Mouse (Mus musculus): Measurements from ENCODE around the gene Cers5. TPM values are rescaled to one million over a fixed set of nuclear protein-coding genes. Genes with fewer than 3 reads are reported as not detected.
"Not testable (repeated sequence)": the region's sequence is repeated elsewhere in the genome, so short reads cannot be mapped to it uniquely, and the experiment has no call there.

Gene Cers5
- polyA plus RNA-seq, 1 experiment, result 101 TPM

GRCm38 (mm10) chr15:99729056-99729783 lies 43.5 kb downstream of the Cers5 start:
- Histone ChIP-seq H3K79me3 (ENCODE audit: low read depth) (peaks cover 20% of the 10 kb centered on the region), H3K36me3 (ENCODE audit: control insufficient read depth, insufficient read depth) (peaks cover 48% of the 10 kb centered on the region), H3K27me3 (ENCODE audit: control insufficient read depth, insufficient read depth, insufficient read length) (no peaks in the 10 kb centered on the region), H3K4me3 (ENCODE audit: insufficient read depth, poor library complexity, severe bottlenecking) (no peak overlapping the region), H3ac (ENCODE audit: control insufficient read depth, insufficient read length, low read depth) (no peak overlapping the region), H3K79me2 (ENCODE audit: control insufficient read depth, insufficient read depth) (peaks cover 32% of the 10 kb centered on the region)
- TF ChIP-seq CTCF (IDR thresholded peaks at IDR 0.05; ENCODE audit: control insufficient read depth, insufficient read depth, insufficient read length) (no peak), FOSL1 (IDR thresholded peaks at IDR 0.05; ENCODE audit: insufficient read depth, low read length, poor library complexity, severe bottlenecking) (no peak), CEBPB (IDR thresholded peaks at IDR 0.05; ENCODE audit: low read depth) (no peak), MYOG (IDR thresholded peaks at IDR 0.05; ENCODE audit: control insufficient read depth, extremely low read depth, insufficient read length) (no peak), USF1 (IDR thresholded peaks at IDR 0.05; ENCODE audit: low read depth) (no peak), MYOD1 (IDR thresholded peaks at IDR 0.05; ENCODE audit: control insufficient read depth, insufficient read length, low read depth) (no peak), MAX (IDR thresholded peaks at IDR 0.05) (no peak)

- Histone ChIP-seq H3K79me2 (ENCODE audit: control insufficient read depth, insufficient read depth) (peaks cover 32% of the 10 kb centered on the region), H3K27me3 (ENCODE audit: control insufficient read depth, insufficient read depth, insufficient read length) (no peaks in the 10 kb centered on the region), H3K79me3 (ENCODE audit: low read depth) (peaks cover 20% of the 10 kb centered on the region), H3K4me3 (ENCODE audit: insufficient read depth, poor library complexity, severe bottlenecking) (no peak overlapping the region), H3K36me3 (ENCODE audit: control insufficient read depth, insufficient read depth) (peaks cover 39% of the 10 kb centered on the region), H3ac (ENCODE audit: control insufficient read depth, insufficient read length, low read depth) (no peak overlapping the region)
- TF ChIP-seq USF1 (IDR thresholded peaks at IDR 0.05; ENCODE audit: low read depth), result no peak
- no peak for TF ChIP-seq MYOG (IDR thresholded peaks at IDR 0.05; ENCODE audit: control insufficient read depth, extremely low read depth, insufficient read length)
- TF ChIP-seq FOSL1 (IDR thresholded peaks at IDR 0.05; ENCODE audit: insufficient read depth, low read length, poor library complexity, severe bottlenecking), result no peak
- TF ChIP-seq MYOD1 (IDR thresholded peaks at IDR 0.05; ENCODE audit: control insufficient read depth, insufficient read length, low read depth), result no peak
Observed at GRCm38 (mm10) chr15:99728211-99728610, 44.5 kb downstream of the Cers5 start.

DNA sequence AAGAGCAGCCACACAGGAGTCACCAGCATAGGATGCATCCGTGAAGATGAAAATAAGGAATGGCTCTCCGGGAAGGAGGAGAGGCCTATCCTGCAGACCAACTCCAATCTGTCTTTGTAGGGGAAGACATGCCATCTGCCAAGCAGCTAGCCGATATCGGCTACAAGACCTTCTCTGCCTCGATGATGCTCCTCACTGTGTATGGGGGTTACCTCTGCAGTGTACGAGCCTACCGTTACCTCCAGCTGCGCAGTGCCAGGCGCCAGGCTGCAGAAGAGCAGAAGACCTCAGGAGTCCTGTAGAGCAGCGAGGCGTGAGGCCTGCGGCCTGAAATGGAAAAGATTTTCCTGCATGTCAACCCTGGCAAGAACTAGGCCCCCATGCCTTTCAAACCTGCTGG lies 45.2 kb downstream of the Cers5 start:
- Histone ChIP-seq H3K27me3 (ENCODE audit: control insufficient read depth, insufficient read depth, insufficient read length) (no peaks in the 10 kb centered on the region), H3K79me3 (ENCODE audit: low read depth) (peaks cover 20% of the 10 kb centered on the region), H3K4me3 (ENCODE audit: insufficient read depth, poor library complexity, severe bottlenecking) (no peak overlapping the region), H3K79me2 (ENCODE audit: control insufficient read depth, insufficient read depth) (peaks cover 32% of the 10 kb centered on the region), H3K36me3 (ENCODE audit: control insufficient read depth, insufficient read depth) (peaks cover 33% of the 10 kb centered on the region), H3ac (ENCODE audit: control insufficient read depth, insufficient read length, low read depth) (no peak overlapping the region)
- TF ChIP-seq FOSL1 (IDR thresholded peaks at IDR 0.05; ENCODE audit: insufficient read depth, low read length, poor library complexity, severe bottlenecking) (no peak), MYOD1 (IDR thresholded peaks at IDR 0.05; ENCODE audit: control insufficient read depth, insufficient read length, low read depth) (no peak), CEBPB (IDR thresholded peaks at IDR 0.05; ENCODE audit: low read depth) (no peak), MAX (IDR thresholded peaks at IDR 0.05) (no peak), CTCF (IDR thresholded peaks at IDR 0.05; ENCODE audit: control insufficient read depth, insufficient read depth, insufficient read length) (no peak)

GRCm38 (mm10) chr15:99727039-99727438 lies 45.6 kb downstream of the Cers5 start:
- not testable (repeated sequence) for H3K4me3 ChIP-seq (ENCODE audit: insufficient read depth, poor library complexity, severe bottlenecking); H3K27me3 ChIP-seq (ENCODE audit: control insufficient read depth, insufficient read depth, insufficient read length); H3ac ChIP-seq (ENCODE audit: control insufficient read depth, insufficient read length, low read depth)
- Histone ChIP-seq H3K79me2 (ENCODE audit: control insufficient read depth, insufficient read depth) (peaks cover 32% of the 10 kb centered on the region), H3K79me3 (ENCODE audit: low read depth) (peaks cover 20% of the 10 kb centered on the region), H3K36me3 (ENCODE audit: control insufficient read depth, insufficient read depth) (peaks cover 28% of the 10 kb centered on the region)

DNA sequence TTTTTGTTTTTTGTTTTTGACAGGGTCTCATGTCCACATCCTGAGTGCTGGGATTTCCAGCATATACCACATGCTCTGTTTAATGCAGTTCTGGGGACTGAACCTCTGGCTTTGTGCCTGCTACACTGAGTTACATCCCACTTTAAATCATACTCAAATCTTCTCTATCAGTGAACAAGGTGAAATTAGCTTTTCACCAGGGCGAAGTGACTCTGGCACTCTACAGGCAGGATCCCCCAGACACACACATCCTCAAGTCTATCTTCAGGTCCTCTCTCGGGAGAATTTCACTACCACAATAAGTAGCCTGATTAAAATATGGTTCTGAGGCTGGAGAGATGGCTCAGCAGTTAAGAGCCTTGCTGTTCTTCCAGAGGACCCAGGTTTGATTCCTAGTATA lies 46.1 kb downstream of the Cers5 start:
- peaks cover 20% of the 10 kb centered on the region for H3K79me3 ChIP-seq (ENCODE audit: low read depth)
- H3K36me3 ChIP-seq (ENCODE audit: control insufficient read depth, insufficient read depth), result peaks cover 25% of the 10 kb centered on the region
- H3K79me2 ChIP-seq (ENCODE audit: control insufficient read depth, insufficient read depth), result peaks cover 32% of the 10 kb centered on the region
- peak overlapping the region; percentile 91 for H3K4me3 ChIP-seq (ENCODE audit: insufficient read depth, poor library complexity, severe bottlenecking)
- no peaks in the 10 kb centered on the region for H3K27me3 ChIP-seq (ENCODE audit: control insufficient read depth, insufficient read depth, insufficient read length)
- no peak for TF ChIP-seq USF1 (IDR thresholded peaks at IDR 0.05; ENCODE audit: low read depth)
- TF ChIP-seq FOSL1 (IDR thresholded peaks at IDR 0.05; ENCODE audit: insufficient read depth, low read length, poor library complexity, severe bottlenecking), result no peak
- TF ChIP-seq MAX (IDR thresholded peaks at IDR 0.05), result no peak
- no peak for TF ChIP-seq MYOD1 (IDR thresholded peaks at IDR 0.05; ENCODE audit: control insufficient read depth, insufficient read length, low read depth)
- TF ChIP-seq CTCF (IDR thresholded peaks at IDR 0.05; ENCODE audit: control insufficient read depth, insufficient read depth, insufficient read length), result no peak
- no peak for TF ChIP-seq CEBPB (IDR thresholded peaks at IDR 0.05; ENCODE audit: low read depth)
- TF ChIP-seq MYOG (IDR thresholded peaks at IDR 0.05; ENCODE audit: control insufficient read depth, extremely low read depth, insufficient read length), result no peak
- peak overlapping the region; percentile 39 for H3ac ChIP-seq (ENCODE audit: control insufficient read depth, insufficient read length, low read depth)

DNA sequence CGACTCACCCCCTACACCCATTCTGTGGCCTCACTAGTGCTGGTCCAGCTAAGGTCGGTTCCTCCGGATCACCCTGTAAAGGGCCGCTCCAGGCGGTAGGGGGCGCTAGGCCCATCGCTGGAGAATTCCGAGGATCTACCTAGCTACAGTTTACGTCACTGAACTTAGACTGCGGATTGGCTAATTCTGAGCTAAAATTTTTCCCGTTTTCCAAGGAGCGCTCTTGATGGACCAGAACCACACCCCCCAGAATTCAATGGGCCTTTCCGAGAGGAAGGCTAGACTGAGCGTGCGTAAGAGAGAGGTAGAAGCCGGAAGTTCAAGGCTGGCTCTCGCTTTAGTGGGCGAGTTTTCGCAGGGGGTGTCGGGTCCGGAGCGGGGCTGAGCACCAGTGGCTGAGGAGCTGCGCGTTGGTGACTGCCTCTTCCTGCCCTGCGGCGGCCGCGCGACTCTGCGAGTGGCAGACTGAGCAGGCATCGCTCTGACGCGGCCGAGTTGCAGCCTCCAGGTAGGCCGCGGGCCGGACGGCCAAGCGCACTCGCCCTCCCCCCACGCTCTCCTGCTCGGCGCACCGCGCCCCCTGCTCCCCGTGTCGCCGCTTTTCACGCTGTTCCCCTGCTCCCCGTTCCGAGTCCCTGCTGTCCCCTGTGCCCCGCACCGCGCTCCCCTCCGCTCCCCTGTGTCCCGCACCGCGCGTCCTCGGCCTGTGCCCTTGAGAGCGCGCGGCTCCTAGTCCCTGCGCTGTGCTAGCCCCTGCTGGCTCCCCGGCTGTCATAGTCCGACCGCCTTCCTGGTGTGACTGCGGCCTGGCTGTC lies 47.1 kb downstream of the Cers5 start, which contains the start of gene Cox14:
Cox14 (plus strand) TSS at position 278 of the 815 bp plus-strand sequence.
- Histone ChIP-seq H3K4me3 (ENCODE audit: insufficient read depth, poor library complexity, severe bottlenecking) (peak within 1 kb of the TSS; percentile 91), H3K79me2 (ENCODE audit: control insufficient read depth, insufficient read depth) (peaks cover 32% of the 10 kb centered on the region)

More for the DNA sequence above, 47.1 kb downstream of the Cers5 start, which contains the start of gene Cox14:
- Histone ChIP-seq H3K79me3 (ENCODE audit: low read depth) (peaks cover 20% of the 10 kb centered on the region), H3K36me3 (ENCODE audit: control insufficient read depth, insufficient read depth) (peaks cover 21% of the 10 kb centered on the region), H3ac (ENCODE audit: control insufficient read depth, insufficient read length, low read depth) (peak within 1 kb of the TSS; percentile 87), H3K27me3 (ENCODE audit: control insufficient read depth, insufficient read depth, insufficient read length) (no peaks in the 10 kb centered on the region)
- TF ChIP-seq MYOD1 (IDR thresholded peaks at IDR 0.05; ENCODE audit: control insufficient read depth, insufficient read length, low read depth) (no peak), CTCF (IDR thresholded peaks at IDR 0.05; ENCODE audit: control insufficient read depth, insufficient read depth, insufficient read length) (peak; percentile 95), MAX (IDR thresholded peaks at IDR 0.05) (peak; percentile 59)
